Mouse (Mus musculus): Measurements from ENCODE around the gene Nhlh1. TPM values are rescaled to one million over a fixed set of nuclear protein-coding genes. Genes with fewer than 3 reads are reported as not detected.

The Nhlh1 gene
- polyA plus RNA-seq, 1 experiment from 2014 or later, result 10.8 TPM

DNA sequence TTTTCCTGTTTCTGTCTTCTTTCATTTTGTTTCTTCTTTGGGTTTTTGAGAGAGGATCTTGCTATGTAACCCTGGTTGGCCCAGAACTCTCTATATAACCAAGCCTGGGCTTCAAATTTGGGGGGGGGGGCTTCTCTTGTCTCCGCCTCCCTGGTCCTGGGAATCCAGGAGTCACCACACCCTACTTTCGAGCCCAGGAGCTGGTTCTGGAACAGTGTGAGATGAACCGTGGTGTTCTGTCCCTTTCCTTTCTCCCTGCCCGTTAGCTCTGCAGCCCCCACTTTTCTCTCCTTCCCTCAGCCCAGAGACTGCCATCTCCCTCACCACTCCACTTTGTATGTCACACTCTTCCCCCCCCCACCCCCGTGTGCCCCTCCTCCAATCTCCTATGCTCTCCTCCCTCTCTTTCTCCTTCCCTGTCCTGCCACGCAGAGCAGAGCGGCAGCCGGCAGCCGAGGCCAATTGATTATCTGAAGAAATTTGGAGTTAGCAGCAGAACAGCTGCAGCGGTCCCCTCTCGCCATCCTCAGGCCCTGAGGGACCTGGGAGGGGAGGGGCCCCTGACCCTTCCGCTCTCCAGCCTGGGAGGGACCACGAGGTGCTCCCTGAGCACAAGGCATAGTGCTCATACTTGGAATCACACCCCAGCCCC, 8.1 kb downstream of the Nhlh1 start:
- Histone ChIP-seq H3K9me3 (no peaks in the 10 kb centered on the region), H3K9ac (peak overlapping the region; percentile 61), H3K36me3 (no peaks in the 10 kb centered on the region), H3K4me1 (replicated peaks) (peaks cover 65% of the 10 kb centered on the region), H3K4me2 (peak overlapping the region; percentile 42), H3K27ac (replicated peaks) (peak overlapping the region; percentile 95), H3K27me3 (no peaks in the 10 kb centered on the region), H3K4me3 (no peak overlapping the region)
- peak; percentile 41 for ATAC-seq (ENCODE audit: low read depth)
- WGBS, result 6% methylated on average over 13 of the region's 13 CpGs

DNA sequence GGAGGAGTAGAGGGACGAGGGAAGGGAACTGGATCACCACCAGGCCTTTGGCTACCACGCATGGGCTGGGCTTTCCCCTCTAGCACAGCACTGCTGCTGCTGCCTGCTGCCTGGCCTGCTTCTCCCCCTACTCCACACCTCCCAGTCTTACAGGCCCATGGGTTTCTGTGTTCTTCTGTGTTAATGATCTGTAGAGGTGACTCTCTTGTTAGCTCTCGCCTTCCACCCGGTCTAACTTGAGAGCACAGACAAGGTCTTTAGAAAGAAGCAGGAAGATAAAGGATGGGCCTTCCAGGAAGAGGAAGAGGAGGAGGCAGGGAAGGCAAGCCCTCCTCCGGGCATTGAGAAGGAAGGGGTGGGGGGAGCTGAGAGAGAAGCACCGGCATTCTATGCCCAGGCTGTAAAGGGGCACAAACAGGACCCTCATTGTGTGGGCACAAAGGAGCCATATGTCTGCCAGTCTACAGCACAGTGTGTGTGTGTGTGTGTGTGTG, 9.1 kb downstream of the Nhlh1 start:
- Histone ChIP-seq H3K4me3 (peak overlapping the region; percentile 19; the same call in 1 of the 2 replicates), H3K9ac (peak overlapping the region; percentile 61), H3K4me2 (peak overlapping the region; percentile 42), H3K9me3 (no peaks in the 10 kb centered on the region), H3K27me3 (no peaks in the 10 kb centered on the region), H3K27ac (replicated peaks) (peak overlapping the region; percentile 95), H3K36me3 (no peaks in the 10 kb centered on the region), H3K4me1 (replicated peaks) (peaks cover 55% of the 10 kb centered on the region)
- 10% methylated on average over 6 of the region's 6 CpGs for WGBS
- peak; percentile 86 for ATAC-seq (ENCODE audit: low read depth)

DNA sequence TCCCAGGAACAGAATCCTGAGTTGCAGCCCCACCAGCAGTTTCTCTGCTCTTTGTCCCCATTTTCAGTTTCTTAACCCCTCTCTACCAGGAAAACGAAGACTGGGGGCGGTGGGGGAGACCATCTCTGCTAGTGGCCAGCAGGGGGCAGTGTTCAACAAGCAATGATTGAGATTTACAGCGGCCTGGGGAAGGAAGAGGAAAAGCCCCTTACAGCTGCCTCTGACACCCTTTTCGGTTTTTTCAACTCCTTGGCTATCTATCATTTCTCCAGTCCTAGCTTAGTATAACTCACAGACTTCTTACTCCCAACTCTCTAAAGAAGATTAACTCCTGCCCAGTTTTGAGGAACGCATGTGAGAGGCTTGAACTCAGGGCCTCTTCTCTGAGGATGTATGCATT, 10.4 kb downstream of the Nhlh1 start:
- Histone ChIP-seq H3K27me3 (no peaks in the 10 kb centered on the region), H3K36me3 (no peaks in the 10 kb centered on the region), H3K9ac (peak overlapping the region; percentile 41; the same call in 1 of the 2 replicates), H3K4me1 (replicated peaks) (peaks cover 44% of the 10 kb centered on the region), H3K4me2 (peak overlapping the region; percentile 42; the same call in 1 of the 2 replicates), H3K9me3 (no peaks in the 10 kb centered on the region), H3K4me3 (no peak overlapping the region), H3K27ac (replicated peaks) (peak overlapping the region; percentile 95)
- 0 out of 2 replicates have a peak, but pooled peaks have one; percentile 5 for ATAC-seq (ENCODE audit: low read depth)
- 5% methylated on average over 5 of the region's 5 CpGs for WGBS

DNA sequence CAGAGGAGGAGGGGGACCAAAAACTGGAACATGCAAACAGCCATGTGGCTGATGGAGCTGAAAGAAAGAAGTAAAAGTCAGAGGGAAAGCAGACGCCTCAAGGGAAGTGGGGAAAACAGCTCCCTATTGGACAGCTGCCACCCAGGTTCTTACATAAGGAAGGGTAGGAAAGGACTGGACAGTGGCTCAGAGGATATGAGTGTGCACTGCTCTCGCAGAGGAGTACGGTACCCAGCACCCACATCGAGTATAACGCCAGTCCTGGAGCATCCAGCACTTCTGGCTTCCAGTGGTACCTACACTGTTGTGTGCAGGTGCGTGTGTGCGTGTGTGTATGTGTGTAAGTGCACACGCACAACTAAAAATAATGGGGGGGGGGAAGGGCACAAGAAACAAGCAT, 11.0 kb downstream of the Nhlh1 start:
- H3K9ac ChIP-seq, result peak overlapping the region; percentile 41; the same call in 1 of the 2 replicates
- WGBS, result 71% methylated on average over 8 of the region's 8 CpGs
- 0 out of 2 replicates have a peak overlapping the region, but pooled peaks have one; percentile 16 for H3K4me2 ChIP-seq

DNA sequence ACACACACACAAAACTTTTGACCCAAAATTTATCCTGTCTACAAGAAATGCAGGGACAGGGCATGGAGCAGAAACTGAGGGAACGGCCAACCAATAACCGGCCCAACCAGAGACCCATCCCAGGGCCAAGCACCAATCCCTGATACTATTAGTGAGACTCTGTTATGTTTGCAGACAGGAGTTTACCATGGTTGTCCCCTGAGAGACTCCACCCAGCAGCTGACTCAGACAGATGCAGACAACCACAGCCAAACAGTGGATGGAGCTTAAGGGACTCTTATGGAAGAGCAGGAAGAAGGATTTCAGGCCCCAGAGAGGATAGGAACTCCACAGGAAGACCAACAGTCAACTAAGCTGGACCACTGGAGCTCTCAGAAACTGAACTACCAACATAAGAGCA, 27.5 kb downstream of the Nhlh1 start:
- Histone ChIP-seq H3K4me2 (no peak overlapping the region), H3K36me3 (no peaks in the 10 kb centered on the region), H3K9ac (no peak overlapping the region), H3K9me3 (no peaks in the 10 kb centered on the region), H3K4me3 (no peak overlapping the region), H3K27me3 (no peaks in the 10 kb centered on the region), H3K27ac (replicated peaks) (no peak overlapping the region), H3K4me1 (replicated peaks) (peaks cover 29% of the 10 kb centered on the region)
- no peak for ATAC-seq (ENCODE audit: low read depth)
- WGBS, result 95% methylated on average over 2 of the region's 2 CpGs

More for the DNA sequence above, 11.0 kb downstream of the Nhlh1 start:
- H3K27ac ChIP-seq (replicated peaks), result no peak overlapping the region
- ATAC-seq (ENCODE audit: low read depth), result no peak
- H3K27me3 ChIP-seq, result no peaks in the 10 kb centered on the region
- no peak overlapping the region for H3K4me3 ChIP-seq
- H3K9me3 ChIP-seq, result no peaks in the 10 kb centered on the region
- H3K4me1 ChIP-seq (replicated peaks), result peaks cover 44% of the 10 kb centered on the region
- no peaks in the 10 kb centered on the region for H3K36me3 ChIP-seq

DNA sequence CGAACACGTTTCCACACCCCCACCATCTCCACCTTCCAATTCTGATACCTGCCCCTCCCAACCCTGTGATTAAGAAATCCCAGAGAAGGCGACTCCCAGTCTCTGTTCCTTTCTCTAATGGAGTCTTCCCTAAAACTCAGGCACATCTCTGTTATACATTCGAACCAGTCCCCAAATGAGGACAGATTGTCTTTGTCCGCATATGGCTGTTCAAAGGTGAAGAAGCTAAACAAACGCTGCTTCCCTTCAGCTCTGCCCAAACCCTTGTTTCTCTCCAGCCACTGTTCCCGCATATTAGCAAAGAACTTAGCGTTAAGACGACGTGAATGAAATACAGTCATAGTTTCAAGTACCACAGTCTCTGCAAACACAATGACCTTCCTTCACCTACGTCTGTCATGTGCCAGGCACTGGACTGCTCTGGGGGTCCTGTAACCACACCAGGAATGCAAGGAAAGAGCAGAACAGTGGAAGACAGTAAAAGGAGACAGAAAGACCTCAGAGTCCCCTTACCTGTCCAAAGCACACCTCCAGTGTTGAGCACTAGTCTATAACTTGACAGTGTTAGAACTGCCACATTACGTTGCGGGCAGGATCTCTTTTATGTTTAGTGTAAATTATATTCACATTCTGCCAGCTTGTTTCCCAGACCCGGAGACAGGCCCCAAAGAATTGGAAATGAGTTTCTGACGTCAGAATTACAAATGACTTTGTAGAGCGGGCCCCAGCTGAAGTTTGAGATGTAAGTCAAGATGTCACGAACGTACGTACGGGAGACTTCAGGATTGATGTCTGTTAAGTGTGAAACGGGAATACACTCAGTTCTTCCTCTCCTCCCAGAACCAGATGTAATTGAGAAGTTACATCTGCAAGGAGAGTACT, 28.7 kb downstream of the Nhlh1 start, which contains the start of gene Vangl2:
TSS of gene Vangl2 (minus strand) at position 51 of the 882 bp plus-strand sequence.
- peak within 1 kb of the TSS; percentile 93 for H3K4me3 ChIP-seq
- H3K36me3 ChIP-seq, result no peaks in the 10 kb centered on the region
- 22% methylated on average over 21 of the region's 21 CpGs for WGBS
- no peaks in the 10 kb centered on the region for H3K27me3 ChIP-seq
- peak within 1 kb of the TSS; percentile 98 for H3K9ac ChIP-seq
- peak within 1 kb of the TSS; percentile 96 for H3K4me2 ChIP-seq
- peaks cover 42% of the 10 kb centered on the region for H3K4me1 ChIP-seq (replicated peaks)
- no peak for ATAC-seq (ENCODE audit: low read depth)
- H3K27ac ChIP-seq (replicated peaks), result peak within 1 kb of the TSS; percentile 98
- H3K9me3 ChIP-seq, result no peaks in the 10 kb centered on the region

DNA sequence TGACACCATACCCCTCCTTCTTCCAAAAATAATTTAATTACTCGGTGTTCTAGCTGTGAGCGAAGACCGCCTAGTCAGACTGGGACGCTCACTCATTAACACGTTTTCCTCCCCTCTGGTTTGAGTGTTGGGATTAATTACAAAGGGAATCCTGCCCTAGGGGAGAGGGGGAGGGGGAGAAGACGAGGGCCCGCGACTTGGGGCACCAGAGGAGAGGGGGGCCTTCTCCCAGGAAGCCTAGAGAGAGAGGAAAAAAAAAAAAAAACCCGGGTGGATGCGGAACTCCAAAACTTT, 29.6 kb downstream of the Nhlh1 start:
- H3K9me3 ChIP-seq, result no peaks in the 10 kb centered on the region
- ATAC-seq (ENCODE audit: low read depth), result peak; percentile 29
- peak overlapping the region; percentile 98 for H3K9ac ChIP-seq
- peak overlapping the region; percentile 98 for H3K27ac ChIP-seq (replicated peaks)
- peak overlapping the region; percentile 93 for H3K4me3 ChIP-seq
- H3K36me3 ChIP-seq, result no peaks in the 10 kb centered on the region
- H3K27me3 ChIP-seq, result no peaks in the 10 kb centered on the region
- H3K4me1 ChIP-seq (replicated peaks), result peaks cover 50% of the 10 kb centered on the region
- WGBS, result 3% methylated on average over 10 of the region's 10 CpGs
- peak overlapping the region; percentile 96 for H3K4me2 ChIP-seq

DNA sequence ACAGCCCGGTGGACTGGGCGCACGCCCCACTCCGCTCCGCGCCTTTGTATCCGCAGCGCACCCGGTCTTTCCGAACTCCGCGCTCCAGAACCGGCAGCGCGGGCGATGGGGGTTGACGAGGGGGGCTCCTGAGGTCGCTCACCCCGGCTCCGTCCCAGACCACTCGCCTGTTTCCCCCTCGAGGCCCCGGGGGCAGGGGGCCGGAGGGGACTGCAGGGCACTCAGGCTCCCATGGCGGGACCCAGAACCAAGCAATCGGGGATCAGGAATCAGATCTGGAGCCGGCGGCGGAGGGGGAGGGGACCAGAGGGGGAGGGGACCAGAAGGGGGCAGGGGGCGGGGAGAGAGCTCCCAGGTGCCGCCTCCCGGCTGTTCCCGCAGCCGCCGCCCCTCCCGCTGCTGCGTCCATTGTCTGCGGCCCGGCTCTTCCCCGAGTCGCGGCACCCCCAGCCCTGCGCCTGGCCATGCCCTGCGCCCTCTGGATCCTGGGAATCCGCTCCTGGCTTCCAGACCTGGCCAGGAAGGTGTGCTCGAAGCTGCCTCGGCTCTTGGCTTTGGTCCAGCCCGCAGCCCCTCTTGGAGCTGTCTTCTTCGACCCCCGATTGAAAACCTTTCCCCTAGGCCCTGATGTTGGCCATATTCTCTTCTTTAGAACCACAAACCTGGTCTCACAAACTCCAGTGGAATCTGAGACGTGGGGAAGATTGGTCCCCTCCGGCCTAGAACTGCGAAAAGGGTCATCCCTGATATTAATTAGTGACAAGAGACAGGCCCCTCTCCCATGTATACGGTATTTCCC, 30.2 kb downstream of the Nhlh1 start:
- WGBS, result under 1% methylated on average over 39 of the region's 54 CpGs
- ATAC-seq (ENCODE audit: low read depth), result peak; percentile 87
- peaks cover 55% of the 10 kb centered on the region for H3K4me1 ChIP-seq (replicated peaks)
- H3K36me3 ChIP-seq, result no peaks in the 10 kb centered on the region
- H3K4me2 ChIP-seq, result peak overlapping the region; percentile 96
- H3K4me3 ChIP-seq, result peak overlapping the region; percentile 93
- H3K27me3 ChIP-seq, result no peaks in the 10 kb centered on the region
- peak overlapping the region; percentile 98 for H3K9ac ChIP-seq
- peak overlapping the region; percentile 98 for H3K27ac ChIP-seq (replicated peaks)
- H3K9me3 ChIP-seq, result no peaks in the 10 kb centered on the region

DNA sequence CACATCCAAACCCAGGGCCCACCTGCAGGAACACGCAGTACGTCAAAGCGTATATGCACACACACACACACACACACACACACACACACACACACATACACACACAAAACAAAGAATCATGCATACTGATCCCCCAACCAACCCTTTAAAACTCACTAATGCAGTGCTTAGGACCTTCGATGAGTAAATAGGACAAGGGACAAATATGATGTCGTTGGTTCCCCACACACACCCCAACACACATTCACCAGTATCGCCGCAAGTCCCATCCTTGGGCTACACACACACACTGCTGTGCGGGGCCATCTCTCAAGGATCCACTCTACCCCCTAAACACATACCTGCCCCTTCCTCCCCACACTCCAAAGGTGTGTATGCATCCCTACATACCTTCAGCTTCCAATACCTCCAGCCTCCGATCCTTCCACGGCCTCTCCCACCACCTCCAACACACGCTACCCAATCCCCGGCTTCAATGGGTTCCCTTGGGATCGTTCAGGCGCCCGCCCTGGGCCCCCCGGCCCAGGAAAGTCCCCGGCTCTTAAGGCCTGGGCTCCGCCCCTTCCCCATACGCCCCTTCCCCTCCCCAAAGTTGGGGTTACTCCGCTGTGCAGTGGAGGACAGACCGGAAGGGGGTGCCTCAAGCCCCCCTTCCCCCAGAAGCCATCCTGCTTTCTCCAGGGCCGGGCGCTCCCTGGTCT, 31.0 kb downstream of the Nhlh1 start:
- H3K4me1 ChIP-seq (replicated peaks), result peaks cover 64% of the 10 kb centered on the region
- peaks cover 4% of the 10 kb centered on the region; the same call in 1 of the 2 replicates for H3K36me3 ChIP-seq
- no peaks in the 10 kb centered on the region for H3K27me3 ChIP-seq
- H3K4me2 ChIP-seq, result peak overlapping the region; percentile 96
- WGBS, result 2% methylated on average over 23 of the region's 23 CpGs
- H3K4me3 ChIP-seq, result peak overlapping the region; percentile 93
- ATAC-seq (ENCODE audit: low read depth), result peak; percentile 78
- H3K9ac ChIP-seq, result peak overlapping the region; percentile 98
- peak overlapping the region; percentile 98 for H3K27ac ChIP-seq (replicated peaks)
- H3K9me3 ChIP-seq, result no peaks in the 10 kb centered on the region

DNA sequence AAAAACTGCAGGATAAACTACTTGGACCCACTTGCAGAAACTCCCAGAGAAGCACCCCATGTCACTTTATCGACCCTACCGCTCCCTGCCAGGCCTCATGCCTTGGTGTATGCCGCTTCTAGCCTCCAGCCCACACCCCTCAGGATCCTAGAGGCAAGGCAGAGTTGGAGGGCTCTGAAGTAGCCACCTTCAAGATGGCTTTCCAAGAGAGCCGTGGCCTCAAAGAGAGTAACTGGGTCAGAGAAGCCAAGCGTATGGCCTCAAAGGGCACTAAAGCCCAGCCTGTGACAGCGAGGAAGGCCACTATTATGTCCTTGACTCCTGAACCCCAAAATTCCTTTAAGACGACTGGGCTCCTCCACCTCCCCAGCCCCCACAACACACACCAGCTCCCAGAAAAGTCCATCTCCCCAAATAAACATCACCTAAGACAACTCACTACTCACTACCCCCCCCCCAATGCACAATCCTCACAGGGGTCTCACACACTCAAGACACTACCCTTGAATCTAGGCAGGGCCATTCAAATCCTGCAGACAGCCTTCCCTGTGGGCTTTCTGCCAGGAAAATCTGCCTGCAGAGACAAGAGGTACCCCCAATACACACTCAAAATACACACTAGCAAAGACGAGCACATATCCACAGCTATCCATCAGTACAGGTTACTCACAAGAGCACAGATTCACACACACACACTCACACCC, 32.0 kb downstream of the Nhlh1 start:
- Histone ChIP-seq H3K27me3 (no peaks in the 10 kb centered on the region), H3K4me3 (peak overlapping the region; percentile 93), H3K9ac (peak overlapping the region; percentile 98), H3K9me3 (no peaks in the 10 kb centered on the region), H3K27ac (replicated peaks) (peak overlapping the region; percentile 98), H3K4me2 (peak overlapping the region; percentile 96), H3K36me3 (peaks cover 4% of the 10 kb centered on the region), H3K4me1 (replicated peaks) (peaks cover 71% of the 10 kb centered on the region)
- no peak for ATAC-seq (ENCODE audit: low read depth)
- WGBS, result 13% methylated on average over 8 of the region's 8 CpGs

All from neural tube, embryonic 13.5 days (tissue).